Mouse (Mus musculus): Measurements from ENCODE around the gene Hmgb1.

DNA sequence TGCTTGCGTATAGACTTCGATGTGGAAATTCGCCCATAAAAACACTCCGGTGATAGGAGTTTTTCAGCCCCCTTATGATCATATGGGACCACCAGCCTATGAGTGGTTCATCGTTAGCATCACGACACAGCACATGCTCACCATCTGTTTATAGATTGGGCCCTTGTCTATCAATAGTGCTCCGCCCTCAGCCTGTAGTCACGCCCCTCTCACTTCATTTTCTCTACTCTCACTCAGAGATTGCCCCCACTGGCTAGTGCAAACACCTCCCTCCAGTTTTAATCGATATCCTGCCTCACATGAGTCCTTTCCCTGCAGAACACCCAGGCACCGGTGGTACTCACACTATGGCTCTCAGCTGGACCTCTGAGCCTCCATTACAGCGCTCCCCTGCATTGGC lies 88.0 kb downstream of the Hmgb1 start:
- TF ChIP-seq CTCF (IDR thresholded peaks at IDR 0.05; ENCODE audit: control insufficient read depth, insufficient read depth, low read length) (no peak), POLR2A (IDR thresholded peaks at IDR 0.05; ENCODE audit: borderline replicate concordance, control insufficient read depth, low read depth, low read length) (no peak)

Measured in bone marrow, adult 2 months (tissue).